Mouse (Mus musculus): ENCODE data around the gene Actr1b.

Actr1b gene

DNA sequence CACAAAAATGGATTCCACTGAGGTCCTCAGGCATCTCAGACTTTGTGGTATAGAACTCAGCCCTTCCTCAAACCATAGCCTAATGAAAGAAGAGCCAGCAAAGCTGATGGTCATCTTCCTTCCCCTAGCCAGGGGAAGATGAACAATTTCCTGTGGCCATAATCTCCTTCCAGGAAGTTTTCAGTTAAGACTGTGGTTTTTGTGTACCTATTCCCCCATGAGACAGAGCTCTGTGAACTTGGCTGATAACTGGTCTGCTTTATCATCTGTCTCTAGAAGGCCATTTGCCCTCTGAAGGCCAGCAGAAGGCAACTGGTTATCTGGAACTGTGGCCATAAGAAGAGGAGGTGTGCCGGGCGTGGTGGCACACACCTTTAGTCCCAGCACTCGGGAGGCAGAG is 58.0 kb downstream of the Actr1b start:
- DNase-seq (ENCODE audit: low read depth, low spot score), result no peak

DNA sequence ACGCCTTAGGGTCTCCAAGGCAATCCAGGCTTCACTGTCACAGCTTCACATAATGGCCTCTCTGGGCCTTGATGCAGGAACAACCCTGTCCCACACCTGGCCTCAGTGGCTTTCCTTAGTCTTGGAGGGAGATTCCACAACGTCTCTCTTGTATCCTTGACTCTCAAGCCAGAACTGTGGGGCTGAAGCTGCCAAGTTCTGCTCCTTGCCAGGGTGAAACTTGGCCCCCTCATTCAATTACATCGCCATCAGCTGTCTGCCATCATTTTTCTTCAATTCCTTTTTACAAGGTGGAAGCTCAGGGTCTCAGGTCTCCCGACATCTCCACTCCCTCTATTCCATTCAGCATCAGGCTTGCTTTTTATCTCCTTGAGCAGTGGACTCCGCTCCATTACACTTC is 59.2 kb downstream of the Actr1b start:
- no peak for DNase-seq (ENCODE audit: low read depth, low spot score)

Measured in 3T3-L1 (cell line).